Mouse (Mus musculus) liver, embryonic 13.5 days (tissue): ENCODE data around the gene Zfp189. TPM values are rescaled to one million over a fixed set of nuclear protein-coding genes. Genes with fewer than 3 reads are reported as not detected.
"Not testable (repeated sequence)": the region's sequence is repeated elsewhere in the genome, so short reads cannot be mapped to it uniquely, and the experiment has no call there.

ENCODE experiments used
- ATAC-seq: fragments of 200-750 bp; cut with Nextera tagmentation; 2 replicates; pipeline ENCODE4 v1.8.0; 2017; ENCODE audit warnings: low read depth, mild to moderate bottlenecking, moderate number of reproducible peaks, moderate library complexity
- DNase-seq: peaks from one replicate; pipeline ENCODE4 v3.0.0; 2022
- H3K27ac ChIP-seq: fragments of 300-500 bp; sonication (generic); 2 replicates; pipeline ENCODE4 v1.5.1; 2015; ENCODE audit warnings: moderate library complexity, mild to moderate bottlenecking, inconsistent platforms
- H3K27me3 ChIP-seq: fragments of 300-500 bp; sonication (generic); 2 replicates; pipeline ENCODE4 v1.6.1; 2015; ENCODE audit warnings: mild to moderate bottlenecking, inconsistent platforms
- H3K36me3 ChIP-seq: fragments of 300-500 bp; sonication (generic); 2 replicates; pipeline ENCODE4 v1.6.1; 2015; ENCODE audit warnings: mild to moderate bottlenecking, inconsistent platforms
- H3K4me1 ChIP-seq: fragments of 300-500 bp; sonication (generic); replicated peaks from 2 replicates; pipeline ENCODE4 v1.6.1; 2015; ENCODE audit warnings: inconsistent platforms
- H3K4me2 ChIP-seq: fragments of 300-500 bp; sonication (generic); 2 replicates; pipeline ENCODE4 v1.6.1; 2015; ENCODE audit warnings: inconsistent platforms, mild to moderate bottlenecking, moderate library complexity
- H3K4me3 ChIP-seq: fragments of 300-500 bp; sonication (generic); replicated peaks from 2 replicates; pipeline ENCODE4 v1.5.1; 2015; ENCODE audit warnings: mild to moderate bottlenecking, inconsistent platforms
- H3K9ac ChIP-seq: fragments of 300-500 bp; sonication (generic); 2 replicates; pipeline ENCODE4 v1.6.1; 2015; ENCODE audit warnings: mild to moderate bottlenecking, inconsistent platforms
- H3K9me3 ChIP-seq: fragments of 300-500 bp; sonication (generic); replicated peaks from 2 replicates; pipeline ENCODE4 v1.6.1; 2016; ENCODE audit warnings: inconsistent platforms
- WGBS: fragments of 180-500 bp; shearing (Covaris S2); methylation state at CpG from one replicate; pipeline ENCODE4 v1.1.7; 2015; ENCODE audit not compliant: insufficient replicate concordance; 5-methylcytosine and 5-hydroxymethylcytosine counted together
- polyA plus RNA-seq: library from polyadenylated mRNA; unstranded; fragments of >200 nt; fragmentation: Nextera tagmentation; extraction: Ambion mirVana; gene quantifications from 2 replicates; pipeline ENCODE4 v1.2.1, GENCODE M21; 2015

Gene Zfp189
- 3.0 and 4.2 TPM in 2 replicates for polyA plus RNA-seq

GRCm38 (mm10) chr4:49520572-49521340, at the start of gene Zfp189, which contains the start of gene Mrpl50:
Zfp189 (plus strand) TSS chr4:49521176.
Mrpl50 (minus strand) TSS chr4:49521093.
- Histone ChIP-seq H3K4me1 (peaks cover 39% of the 10 kb centered on the region), H3K36me3 (peaks cover 38% of the 10 kb centered on the region), H3K27ac (peak within 1 kb of the TSS; percentile 74), H3K9ac (peak within 1 kb of the TSS; percentile 85), H3K4me3 (peak within 1 kb of the TSS; percentile 82), H3K27me3 (no peaks in the 10 kb centered on the region), H3K9me3 (no peaks in the 10 kb centered on the region), H3K4me2 (peak within 1 kb of the TSS; percentile 79)
- peak; percentile 92 for DNase-seq
- peak; percentile 98 for ATAC-seq
- under 1% methylated on average over 41 of the region's 41 CpGs for WGBS

GRCm38 (mm10) chr4:49473435-49474100, 47.4 kb upstream of the Zfp189 start, which contains the start of gene Acnat1:
Acnat1 (minus strand) TSS chr4:49473912.
- Histone ChIP-seq H3K27ac (peak within 1 kb of the TSS; percentile 88), H3K9me3 (no peaks in the 10 kb centered on the region), H3K27me3 (no peaks in the 10 kb centered on the region), H3K4me2 (peak within 1 kb of the TSS; percentile 52), H3K36me3 (no peaks in the 10 kb centered on the region), H3K4me3 (peak within 1 kb of the TSS; percentile 23), H3K4me1 (peaks cover 55% of the 10 kb centered on the region), H3K9ac (peak within 1 kb of the TSS; percentile 37; the same call in 1 of the 2 replicates)
- 37% methylated on average over 3 of the region's 3 CpGs for WGBS
- DNase-seq (no peak), ATAC-seq (no peak)

GRCm38 (mm10) chr4:49474583-49474982, 46.4 kb upstream of the Zfp189 start:
- Histone ChIP-seq H3K4me3 (peak overlapping the region; percentile 23), H3K27ac (peak overlapping the region; percentile 88)
- peak; percentile 90 for ATAC-seq

GRCm38 (mm10) chr4:49478118-49478877, 42.7 kb upstream of the Zfp189 start:
- DNase-seq, result peak; percentile 75
- no peaks in the 10 kb centered on the region for H3K36me3 ChIP-seq
- no peaks in the 10 kb centered on the region for H3K9me3 ChIP-seq
- H3K27me3 ChIP-seq, result no peaks in the 10 kb centered on the region
- H3K4me1 ChIP-seq, result peaks cover 80% of the 10 kb centered on the region
- WGBS, result 17% methylated on average over 19 of the region's 19 CpGs
- peak overlapping the region; percentile 69 for H3K4me2 ChIP-seq
- H3K27ac ChIP-seq, result peak overlapping the region; percentile 88
- H3K4me3 ChIP-seq, result peak overlapping the region; percentile 43
- ATAC-seq, result peak; percentile 80
- peak overlapping the region; percentile 69 for H3K9ac ChIP-seq

More at GRCm38 (mm10) chr4:49474583-49474982, 46.4 kb upstream of the Zfp189 start:
- Histone ChIP-seq H3K9ac (peak overlapping the region; percentile 37; the same call in 1 of the 2 replicates), H3K4me2 (peak overlapping the region; percentile 52), H3K4me1 (peaks cover 60% of the 10 kb centered on the region), H3K27me3 (no peaks in the 10 kb centered on the region), H3K9me3 (no peaks in the 10 kb centered on the region), H3K36me3 (no peaks in the 10 kb centered on the region)
- DNase-seq, result peak; percentile 58

- not testable (repeated sequence) for H3K27me3 ChIP-seq, H3K36me3 ChIP-seq, H3K9me3 ChIP-seq, ATAC-seq, DNase-seq, H3K4me3 ChIP-seq
- Histone ChIP-seq H3K4me2 (peak overlapping the region; percentile 69), H3K27ac (peak overlapping the region; percentile 88), H3K9ac (peak overlapping the region; percentile 12; the same call in 1 of the 2 replicates), H3K4me1 (peaks cover 73% of the 10 kb centered on the region)
- WGBS, result 20% methylated on average over 2 of the region's 2 CpGs
These were observed 41.9 kb upstream of the Zfp189 start for GRCm38 (mm10) chr4:49479035-49479434.

- H3K27me3 ChIP-seq, result no peaks in the 10 kb centered on the region
- H3K4me2 ChIP-seq, result peak overlapping the region; percentile 36
- H3K36me3 ChIP-seq, result no peaks in the 10 kb centered on the region
- DNase-seq (no peak), ATAC-seq (no peak)
- 37% methylated on average over 21 of the region's 21 CpGs for WGBS
- H3K9ac ChIP-seq, result no peak overlapping the region
- H3K4me3 ChIP-seq, result 0 out of 2 replicates have a peak overlapping the region, but pooled peaks have one; percentile 7
- peak overlapping the region; percentile 19 for H3K27ac ChIP-seq
- H3K9me3 ChIP-seq, result no peaks in the 10 kb centered on the region
- H3K4me1 ChIP-seq, result peaks cover 61% of the 10 kb centered on the region
These were observed 40.7 kb upstream of the Zfp189 start for GRCm38 (mm10) chr4:49480104-49480760.

GRCm38 (mm10) chr4:49480896-49481295, 40.1 kb upstream of the Zfp189 start:
- WGBS, result 55% methylated on average over 3 of the region's 3 CpGs
- Histone ChIP-seq H3K27ac (0 out of 2 replicates have a peak overlapping the region, but pooled peaks have one; percentile 19), H3K9ac (no peak overlapping the region), H3K4me2 (peak overlapping the region; percentile 36; the same call in 1 of the 2 replicates), H3K4me1 (peaks cover 54% of the 10 kb centered on the region), H3K36me3 (no peaks in the 10 kb centered on the region), H3K9me3 (no peaks in the 10 kb centered on the region), H3K27me3 (no peaks in the 10 kb centered on the region), H3K4me3 (no peak overlapping the region)
- ATAC-seq, result no peak
- no peak for DNase-seq

GRCm38 (mm10) chr4:49485442-49485841, 35.5 kb upstream of the Zfp189 start:
- peaks cover 19% of the 10 kb centered on the region for H3K4me1 ChIP-seq
- H3K36me3 ChIP-seq, result no peaks in the 10 kb centered on the region
- no peak overlapping the region for H3K9ac ChIP-seq
- DNase-seq (no peak), ATAC-seq (peak; percentile 73)
- H3K27ac ChIP-seq, result peak overlapping the region; percentile 63; the same call in 1 of the 2 replicates
- H3K27me3 ChIP-seq, result no peaks in the 10 kb centered on the region
- no peak overlapping the region for H3K4me3 ChIP-seq
- no peak overlapping the region for H3K4me2 ChIP-seq
- no peaks in the 10 kb centered on the region for H3K9me3 ChIP-seq

- peak; percentile 49 for ATAC-seq
- H3K4me3 ChIP-seq, H3K36me3 ChIP-seq, H3K4me2 ChIP-seq, DNase-seq, H3K9ac ChIP-seq, H3K27me3 ChIP-seq, H3K9me3 ChIP-seq: not testable (repeated sequence)
- H3K4me1 ChIP-seq, result peaks cover 12% of the 10 kb centered on the region
- 59% methylated on average over 3 of the region's 3 CpGs for WGBS
- peak overlapping the region; percentile 64 for H3K27ac ChIP-seq
These were observed 34.9 kb upstream of the Zfp189 start for GRCm38 (mm10) chr4:49485934-49486650.

- Histone ChIP-seq H3K9me3 (no peaks in the 10 kb centered on the region), H3K27me3 (no peaks in the 10 kb centered on the region), H3K4me2 (no peak overlapping the region), H3K4me3 (no peak overlapping the region), H3K36me3 (no peaks in the 10 kb centered on the region), H3K9ac (no peak overlapping the region), H3K4me1 (peaks cover 7% of the 10 kb centered on the region), H3K27ac (no peak overlapping the region)
- DNase-seq, result no peak
- no peak for ATAC-seq
- 75% methylated on average over 1 of the region's 1 CpGs for WGBS
These were observed 17.4 kb upstream of the Zfp189 start for GRCm38 (mm10) chr4:49503563-49503962.
